Mouse (Mus musculus) layer of hippocampus, postnatal 14 days (tissue): ENCODE results near the gene 4930442H23Rik. TPM values are rescaled to one million over a fixed set of nuclear protein-coding genes. Genes with fewer than 3 reads are reported as not detected.
"Not testable (repeated sequence)": the region's sequence is repeated elsewhere in the genome, so short reads cannot be mapped to it uniquely, and the experiment has no call there.

ENCODE experiments used
- DNase-seq, 2 experiments: peaks; one replicate each; pipeline ENCODE4 v3.0.0; 2021 to 2022; ENCODE audit warnings: low spot score in 2 of 2, mixed read lengths in 1 of 2
- total RNA-seq, 2 experiments: library from RNA; stranded (reverse); gene quantifications; 2 replicates each; pipeline ENCODE4 v1.2.3; 2021

4930442H23Rik gene
- total RNA-seq, 2 experiments from 2014 or later = not detected

DNA sequence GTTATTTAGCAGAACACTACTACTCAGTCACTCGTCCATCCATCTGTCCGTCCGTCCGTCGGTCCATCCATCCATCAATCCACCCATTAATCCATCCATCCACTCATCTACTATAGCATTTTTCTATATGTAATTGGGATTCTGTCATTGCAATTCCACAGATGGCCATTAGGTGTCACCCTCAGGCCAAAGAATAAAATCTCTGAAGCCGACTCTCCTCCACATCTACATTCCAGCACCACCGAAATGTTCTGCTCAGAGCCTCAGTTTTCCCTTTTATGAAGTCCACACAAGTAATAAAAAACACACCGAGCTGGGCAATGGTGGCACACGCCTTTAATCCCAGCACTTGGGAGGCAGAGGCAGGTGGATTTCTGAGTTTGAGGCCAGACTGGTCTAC lies 14.6 kb upstream of the 4930442H23Rik start:
- peak in 1 of 2 experiments; percentile 74 for DNase-seq

DNA sequence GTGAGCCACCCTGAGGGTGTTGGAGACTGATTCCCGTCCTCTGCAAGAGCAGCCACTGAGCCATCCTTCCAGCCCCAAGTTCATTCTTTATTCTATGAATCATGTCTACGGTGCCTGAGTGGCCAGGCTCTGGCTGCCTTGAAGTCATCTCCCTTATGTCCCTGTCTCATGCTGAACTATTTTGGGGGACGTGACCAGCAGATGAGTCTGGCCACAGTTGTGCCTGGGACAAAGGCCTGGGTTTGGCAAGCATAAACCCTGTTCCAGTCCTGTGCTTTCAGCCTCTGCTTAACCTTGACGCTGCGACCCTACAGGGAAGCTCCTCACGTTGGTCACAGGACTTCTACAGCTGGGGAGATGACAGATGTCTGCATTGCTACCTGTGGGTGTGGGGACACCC lies 13.7 kb upstream of the 4930442H23Rik start:
- DNase-seq = no peak

DNA sequence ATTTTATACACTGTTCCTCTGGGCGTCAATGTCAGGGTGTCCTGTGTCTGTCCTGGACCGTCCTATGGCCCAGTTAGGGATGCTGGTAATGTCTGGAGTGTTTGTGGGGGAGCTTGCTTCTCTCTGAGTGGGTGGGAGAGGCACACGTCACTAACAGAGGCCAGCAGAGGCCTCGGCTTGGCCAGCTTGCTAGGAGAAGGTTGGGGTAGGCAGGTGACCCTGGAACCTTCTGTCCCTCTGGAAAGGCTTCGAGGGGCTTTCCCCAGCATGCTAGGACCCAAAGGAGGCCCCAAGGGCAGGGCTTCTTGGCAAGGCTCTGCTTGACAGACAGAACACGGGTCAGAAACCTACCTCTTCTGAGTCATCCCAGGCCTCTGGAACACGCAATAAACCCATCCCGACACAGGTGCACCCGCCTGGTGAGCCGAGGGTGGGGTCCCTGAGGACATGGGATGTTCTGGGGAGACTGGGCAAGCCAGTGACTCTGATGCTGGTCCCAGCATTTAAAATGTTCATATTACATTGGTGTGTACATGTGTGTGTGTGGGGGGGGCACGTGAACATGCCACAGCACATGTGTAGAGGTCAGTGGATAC lies 12.9 kb upstream of the 4930442H23Rik start:
- DNase-seq = no peak

DNA sequence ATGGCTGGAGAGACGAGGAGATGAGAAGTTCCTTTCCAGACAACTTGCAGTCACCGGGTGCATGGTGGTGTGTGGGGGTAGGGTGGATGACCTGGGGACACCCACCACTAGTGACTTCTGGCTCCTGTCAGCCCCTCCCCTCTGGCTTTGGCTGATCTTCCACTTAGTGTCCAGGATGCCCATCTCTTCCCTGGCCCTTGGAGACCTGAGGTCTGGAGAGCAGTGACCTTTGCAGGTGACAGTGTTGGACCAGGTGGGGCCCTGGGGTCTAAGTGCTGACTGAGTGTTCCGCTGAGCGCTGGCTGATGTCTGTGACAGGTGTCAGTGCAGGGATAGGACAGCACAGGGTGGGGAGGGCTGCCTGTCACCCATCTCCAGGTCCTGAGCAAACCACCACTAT lies 11.7 kb upstream of the 4930442H23Rik start:
- DNase-seq = no peak

DNA sequence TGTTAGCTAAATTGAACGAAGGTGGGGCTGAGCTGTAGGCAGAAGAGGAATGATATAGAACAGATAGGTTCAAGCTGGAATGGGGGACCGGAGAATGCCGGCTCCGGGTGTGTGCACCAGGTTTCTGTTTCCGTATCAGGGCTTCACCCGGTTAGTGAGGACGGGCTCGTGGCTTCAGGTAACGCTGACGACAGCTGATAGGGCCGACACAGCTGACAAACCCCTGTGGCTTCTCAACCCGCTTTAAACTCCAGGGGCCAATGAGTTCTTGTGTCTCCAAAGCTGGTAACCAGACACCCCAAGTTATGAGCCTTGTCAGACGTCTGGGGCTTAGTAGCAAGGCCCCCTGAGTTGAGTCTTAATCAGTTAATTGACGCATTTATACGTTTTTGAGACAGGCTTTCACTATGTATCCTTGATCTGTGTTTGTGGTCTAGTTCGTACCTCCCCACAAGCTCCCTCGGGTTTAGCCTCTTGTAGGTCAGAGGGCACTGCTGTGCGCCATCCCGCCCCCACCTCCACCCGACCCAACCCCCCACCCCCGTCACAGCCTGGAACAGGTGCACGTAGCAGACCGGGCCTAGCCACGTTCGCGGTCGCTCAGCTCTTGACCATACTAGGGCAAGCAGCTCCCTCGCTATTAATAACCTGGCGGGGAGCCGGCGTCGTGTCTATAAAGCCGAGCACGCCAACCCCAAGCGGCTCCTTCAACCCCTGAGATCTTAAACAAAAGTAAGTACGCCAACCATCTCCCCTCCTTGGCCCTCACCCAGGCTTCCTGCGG lies 10.5 kb upstream of the 4930442H23Rik start:
- no peak for DNase-seq

DNA sequence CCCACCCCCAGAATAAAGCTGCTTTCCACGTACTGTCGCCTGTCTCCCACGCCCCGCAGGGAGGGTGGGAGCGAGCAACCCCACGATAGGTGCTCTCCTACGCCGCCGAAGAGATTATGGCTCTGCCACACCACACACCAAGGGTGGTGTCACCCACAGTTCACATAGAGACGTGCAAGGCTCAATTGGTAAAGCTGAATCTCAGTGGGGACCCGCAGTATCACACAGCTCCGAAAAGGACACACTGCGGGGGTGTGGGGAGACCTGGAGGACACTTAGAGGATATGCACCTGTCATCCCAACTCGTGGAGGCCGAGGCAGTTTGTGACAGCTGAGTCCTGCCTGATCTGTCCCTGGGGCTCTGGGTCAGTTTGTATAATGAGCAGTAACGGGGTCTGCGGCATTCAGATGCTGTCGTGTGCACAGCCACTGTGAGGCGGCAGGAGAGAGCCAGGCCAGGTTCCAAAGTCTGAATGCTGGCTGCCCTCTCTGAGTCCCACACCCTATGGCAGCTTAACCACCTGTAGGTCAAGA lies 9.4 kb upstream of the 4930442H23Rik start:
- DNase-seq = no peak

DNA sequence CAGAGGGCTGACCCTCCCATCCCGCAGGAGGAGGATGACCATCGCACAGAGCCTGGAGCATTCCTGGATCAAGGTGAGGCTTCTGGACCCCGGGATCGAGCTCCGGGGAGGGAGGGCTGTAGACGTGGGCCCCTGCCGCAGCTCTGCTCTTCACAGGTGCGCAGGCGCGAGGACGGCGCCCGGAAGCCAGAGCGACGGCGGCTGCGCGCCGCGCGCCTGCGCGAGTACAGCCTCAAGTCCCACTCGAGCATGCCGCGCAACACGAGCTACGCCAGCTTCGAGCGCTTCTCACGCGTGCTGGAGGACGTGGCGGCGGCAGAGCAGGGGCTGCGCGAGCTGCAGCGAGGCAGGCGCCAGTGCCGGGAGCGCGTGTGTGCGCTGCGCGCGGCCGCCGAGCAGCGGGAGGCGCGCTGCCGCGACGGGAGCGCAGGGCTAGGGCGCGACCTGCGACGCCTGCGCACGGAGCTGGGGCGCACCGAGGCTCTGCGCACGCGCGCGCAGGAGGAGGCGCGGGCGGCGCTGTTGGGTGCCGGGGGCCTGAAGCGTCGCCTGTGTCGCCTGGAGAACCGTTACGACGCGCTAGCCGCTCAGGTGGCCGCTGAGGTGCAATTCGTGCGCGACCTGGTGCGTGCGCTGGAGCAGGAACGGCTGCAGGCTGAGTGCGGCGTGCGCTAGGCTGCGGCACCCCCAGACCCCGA lies 8.8 kb upstream of the 4930442H23Rik start:
- DNase-seq = peak; percentile 88 to 89

DNA sequence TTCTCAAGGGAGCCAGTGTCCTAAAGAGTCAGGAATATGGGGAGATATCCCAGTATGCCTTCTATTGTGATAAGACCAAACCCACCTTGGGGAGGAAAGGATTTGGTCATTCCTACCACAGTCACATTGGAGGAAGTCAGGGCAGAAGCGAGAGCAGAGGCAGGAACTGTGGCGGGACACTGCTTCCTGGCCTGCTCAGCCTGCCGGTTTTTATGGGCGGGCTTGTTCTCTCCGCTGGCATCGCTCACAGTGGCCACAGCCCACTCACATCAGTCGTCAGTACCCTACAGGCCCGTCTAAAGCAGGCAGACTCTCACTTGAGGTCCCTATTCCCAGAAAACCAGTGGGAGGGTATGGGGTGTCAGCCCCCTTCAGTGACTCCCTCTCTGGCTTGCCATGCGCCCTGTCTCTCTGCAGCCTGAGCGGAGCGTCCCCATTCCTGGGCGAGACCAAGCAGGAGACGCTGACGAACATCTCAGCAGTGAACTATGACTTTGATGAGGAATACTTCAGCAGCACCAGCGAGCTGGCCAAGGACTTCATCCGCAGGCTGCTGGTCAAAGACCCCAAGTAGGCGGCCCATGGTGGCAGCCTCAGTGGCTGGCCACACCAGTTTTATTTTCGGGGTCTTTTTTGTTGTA lies 7.8 kb upstream of the 4930442H23Rik start:
- peak in 1 of 2 experiments; percentile 10 for DNase-seq

DNA sequence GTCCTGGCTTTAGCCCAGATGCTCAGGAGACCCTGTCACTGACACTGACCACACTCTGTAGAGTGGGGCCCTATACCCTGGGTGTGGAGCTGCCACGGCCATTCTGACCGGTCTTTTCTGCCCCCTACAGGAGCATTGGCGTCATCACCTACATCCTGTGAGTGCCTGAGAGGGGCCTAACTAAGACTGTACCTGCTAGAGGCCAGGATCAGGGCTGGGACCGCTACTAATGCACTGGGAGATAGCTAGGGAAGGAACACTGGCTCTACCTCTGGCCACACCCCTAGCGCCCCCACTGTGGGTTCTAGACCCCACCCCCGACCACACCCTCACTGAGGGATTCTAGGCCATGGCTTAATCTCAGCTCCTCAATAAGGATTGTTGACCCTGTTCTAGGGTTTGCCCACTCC lies 7.3 kb upstream of the 4930442H23Rik start:
- DNase-seq = no peak

DNA sequence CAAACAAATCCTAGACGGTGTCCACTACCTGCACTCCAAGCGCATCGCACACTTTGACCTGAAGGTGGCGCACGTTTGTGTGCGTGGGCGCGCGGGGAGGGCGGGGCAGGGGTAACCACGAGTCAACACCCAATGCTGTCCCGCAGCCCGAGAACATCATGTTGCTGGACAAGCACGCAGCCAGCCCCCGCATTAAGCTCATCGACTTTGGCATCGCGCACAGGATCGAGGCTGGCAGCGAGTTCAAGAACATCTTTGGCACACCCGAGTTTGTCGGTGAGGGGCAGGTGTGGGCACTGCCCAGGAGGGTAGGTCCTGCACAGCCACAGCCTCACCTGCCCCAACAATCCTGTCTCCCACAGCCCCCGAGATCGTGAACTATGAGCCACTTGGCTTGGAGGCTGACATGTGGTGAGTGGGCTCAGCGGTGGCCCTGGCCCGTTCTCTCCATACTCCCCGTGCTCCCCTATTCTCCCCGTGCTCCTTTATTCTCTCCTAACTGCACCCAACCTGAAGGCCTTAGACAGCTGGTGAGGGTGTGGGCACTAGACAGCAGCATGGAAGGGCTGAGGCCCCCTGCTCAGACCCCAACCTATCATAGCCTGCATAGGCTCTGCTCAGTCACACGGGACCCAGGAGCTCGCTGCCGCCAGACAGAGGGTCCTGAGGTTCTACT lies 6.7 kb upstream of the 4930442H23Rik start:
- DNase-seq = no peak

DNA sequence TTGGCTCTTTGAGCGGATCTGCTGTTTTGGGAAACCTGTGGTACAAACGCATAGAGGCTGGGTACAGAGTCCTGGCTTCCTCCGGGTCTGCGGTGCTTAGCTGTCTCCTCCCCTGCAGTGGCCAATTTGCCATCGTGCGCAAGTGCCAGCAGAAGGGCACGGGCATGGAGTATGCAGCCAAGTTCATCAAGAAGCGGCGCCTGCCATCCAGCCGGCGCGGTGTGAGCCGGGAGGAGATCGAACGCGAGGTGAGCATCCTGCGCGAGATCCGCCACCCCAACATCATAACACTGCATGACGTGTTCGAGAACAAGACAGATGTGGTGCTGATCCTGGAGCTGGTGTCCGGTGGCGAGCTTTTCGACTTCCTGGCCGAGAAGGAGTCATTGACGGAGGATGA lies 6.2 kb upstream of the 4930442H23Rik start:
- DNase-seq = no peak

DNA sequence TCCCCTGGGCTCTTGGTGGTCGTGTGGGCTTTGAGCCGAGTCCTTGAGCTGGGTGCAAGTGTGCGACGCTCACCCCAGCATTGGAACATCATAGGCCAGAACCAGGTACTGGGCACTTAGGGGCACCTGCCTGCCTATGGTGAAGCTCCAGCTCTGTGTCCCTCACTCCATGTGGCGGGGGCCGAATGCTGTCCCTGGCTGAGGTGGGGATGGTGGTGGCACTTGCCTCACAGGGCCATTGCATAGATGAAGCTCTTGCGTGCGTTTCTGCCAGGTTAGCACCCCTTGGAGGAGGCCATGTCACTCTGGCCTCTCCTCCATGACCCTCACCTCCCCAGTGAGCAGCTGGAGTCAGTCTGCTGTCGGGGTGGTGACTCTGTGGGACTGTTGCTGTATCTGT lies 3.5 kb upstream of the 4930442H23Rik start:
- DNase-seq = no peak

DNA sequence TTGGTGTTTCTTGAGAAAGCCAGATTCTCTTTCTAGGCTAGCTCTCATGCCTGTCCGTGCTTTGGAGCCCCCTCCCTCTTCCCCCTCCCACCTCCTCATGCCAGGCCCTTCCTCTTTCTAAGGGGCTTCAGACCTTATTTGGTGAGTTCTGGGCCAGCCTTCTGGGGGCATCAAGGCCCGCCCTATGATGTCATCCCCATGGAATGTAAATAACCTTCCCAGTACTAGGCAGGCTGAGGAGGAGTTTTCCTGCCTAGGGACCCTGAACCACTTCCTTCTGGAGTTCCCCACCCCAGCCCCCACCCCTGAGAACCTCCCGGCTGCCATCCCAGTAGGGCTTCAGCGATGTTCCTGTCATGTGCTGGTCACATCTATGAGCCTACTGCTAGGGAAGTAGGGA lies 1.1 kb upstream of the 4930442H23Rik start:
- no peak for DNase-seq

DNA sequence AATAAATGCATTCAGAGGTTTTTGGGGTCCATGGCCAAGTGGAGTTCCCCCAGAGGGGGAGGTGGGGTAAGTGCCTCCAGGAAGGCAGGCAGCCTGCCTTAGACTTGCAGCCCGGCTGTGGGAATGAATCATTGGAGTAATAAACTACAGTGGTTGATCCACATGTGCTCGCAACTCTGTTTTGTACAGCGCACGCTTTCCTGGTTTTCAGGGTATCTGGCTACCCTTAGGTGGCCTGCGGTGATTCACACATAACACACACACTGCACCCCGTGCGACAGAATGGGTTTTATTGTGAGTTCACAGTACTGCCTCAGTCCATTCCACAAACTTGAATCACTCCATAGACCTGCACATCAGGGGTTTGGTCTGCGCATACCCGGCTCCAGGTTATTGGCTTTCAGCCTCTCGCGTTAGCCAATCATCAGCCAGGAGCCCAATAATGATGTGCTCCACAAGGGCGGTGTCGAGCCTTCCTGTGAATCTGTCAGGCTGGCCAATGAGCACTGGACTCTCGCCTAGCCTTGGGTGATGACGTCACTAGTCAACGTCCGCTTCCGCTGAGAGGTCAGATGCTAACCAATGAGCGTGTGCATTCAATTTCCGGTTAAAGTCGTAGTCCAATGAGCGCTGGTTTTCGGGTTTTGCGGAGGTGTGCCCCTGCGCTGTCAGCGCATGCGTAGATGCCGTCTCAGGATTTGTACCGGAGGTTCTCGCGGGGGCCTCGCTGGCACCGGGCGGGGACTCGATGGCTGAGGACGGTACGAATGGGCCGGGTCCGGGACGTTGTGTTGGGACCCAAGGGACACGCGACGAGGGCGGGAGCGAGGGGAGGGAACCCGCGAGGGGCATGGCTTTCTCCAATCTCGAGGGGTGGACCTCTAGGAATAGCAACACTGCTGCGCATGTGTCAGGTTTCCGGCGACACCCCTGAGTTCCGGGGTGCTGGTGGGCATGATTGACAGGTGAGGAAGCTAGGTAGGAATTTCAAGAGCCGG lies 1.0 kb downstream of the 4930442H23Rik start, which contains the start of gene Dapk3:
Gene Dapk3 (plus strand): TSS at position 670 of the 998 bp plus-strand sequence.
- peak; percentile 98 to 100 for DNase-seq

DNA sequence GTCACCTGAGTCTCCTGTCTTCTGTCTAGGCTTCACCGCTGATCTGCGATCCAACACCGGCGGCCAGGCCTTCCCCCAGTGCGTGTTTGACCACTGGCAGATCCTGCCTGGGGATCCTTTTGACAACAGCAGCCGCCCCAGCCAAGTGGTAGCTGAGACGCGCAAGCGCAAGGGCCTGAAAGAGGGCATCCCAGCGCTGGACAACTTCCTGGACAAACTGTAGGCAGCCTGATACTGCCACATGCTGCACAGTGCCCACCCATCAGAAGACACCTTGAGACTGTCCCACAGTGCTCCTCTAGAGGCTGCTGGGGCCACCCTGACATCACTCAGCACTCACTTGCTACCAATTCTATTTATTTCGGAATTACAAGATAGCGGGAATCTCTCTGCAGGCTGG lies 1.8 kb downstream of the 4930442H23Rik start:
- DNase-seq = not testable (repeated sequence)

DNA sequence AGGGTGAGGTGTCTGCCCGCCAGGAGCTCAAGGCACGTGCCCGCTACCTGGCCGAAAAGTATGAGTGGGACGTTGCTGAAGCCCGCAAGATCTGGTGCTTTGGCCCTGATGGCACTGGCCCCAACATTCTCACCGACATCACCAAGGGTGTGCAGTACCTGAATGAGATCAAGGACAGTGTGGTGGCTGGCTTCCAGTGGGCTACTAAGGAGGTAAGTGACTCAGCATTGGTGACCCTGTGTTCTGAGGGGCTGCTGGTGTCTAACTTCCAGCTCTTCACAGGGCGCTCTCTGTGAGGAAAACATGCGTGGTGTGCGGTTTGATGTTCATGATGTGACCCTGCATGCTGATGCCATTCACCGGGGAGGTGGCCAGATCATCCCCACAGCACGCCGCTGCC lies 2.7 kb downstream of the 4930442H23Rik start:
- no peak for DNase-seq

DNA sequence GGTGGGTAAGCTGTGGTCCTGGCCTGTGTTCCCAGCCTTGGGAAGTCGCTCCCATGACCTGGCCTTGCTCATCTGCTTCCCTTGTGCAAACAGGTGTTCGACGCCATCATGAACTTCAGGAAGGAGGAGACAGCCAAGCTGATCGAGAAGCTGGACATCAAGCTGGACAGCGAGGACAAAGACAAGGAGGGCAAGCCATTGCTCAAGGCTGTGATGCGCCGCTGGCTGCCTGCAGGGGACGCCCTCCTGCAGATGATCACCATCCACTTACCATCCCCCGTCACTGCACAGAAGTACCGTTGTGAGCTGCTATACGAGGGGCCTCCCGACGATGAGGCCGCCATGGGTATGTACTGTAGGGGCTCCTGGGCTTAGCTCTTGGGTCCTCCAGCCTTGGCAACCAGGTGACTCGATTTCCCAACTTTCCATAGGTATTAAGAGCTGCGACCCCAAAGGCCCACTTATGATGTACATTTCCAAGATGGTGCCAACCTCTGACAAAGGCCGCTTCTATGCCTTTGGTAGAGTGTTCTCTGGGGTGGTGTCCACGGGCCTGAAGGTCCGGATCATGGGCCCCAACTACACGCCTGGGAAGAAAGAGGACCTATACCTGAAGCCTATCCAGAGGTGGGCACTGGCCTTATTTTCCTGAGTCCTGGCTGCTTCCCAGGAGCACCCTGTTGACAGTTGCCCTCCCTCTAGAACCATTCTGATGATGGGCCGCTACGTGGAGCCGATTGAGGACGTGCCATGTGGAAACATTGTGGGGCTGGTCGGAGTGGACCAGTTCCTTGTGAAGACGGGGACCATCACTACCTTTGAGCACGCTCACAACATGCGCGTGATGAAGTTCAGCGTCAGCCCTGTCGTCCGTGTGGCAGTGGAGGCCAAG lies 4.0 kb downstream of the 4930442H23Rik start:
- DNase-seq = no peak

DNA sequence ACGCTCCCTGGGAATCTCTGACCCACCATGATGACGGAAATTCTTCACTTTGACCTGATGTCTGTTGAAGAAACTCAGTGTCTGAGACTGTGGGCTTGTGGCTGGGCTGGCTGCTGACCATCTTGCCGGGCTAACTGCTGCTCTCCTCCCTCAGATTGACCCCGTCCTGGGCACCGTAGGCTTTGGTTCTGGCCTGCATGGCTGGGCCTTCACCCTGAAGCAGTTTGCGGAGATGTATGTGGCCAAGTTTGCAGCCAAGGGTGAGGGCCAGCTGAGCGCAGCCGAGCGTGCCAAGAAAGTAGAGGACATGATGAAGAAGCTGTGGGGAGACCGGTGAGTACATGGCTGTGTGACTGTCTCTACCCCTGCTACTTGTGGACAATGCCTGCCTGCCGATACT lies 4.7 kb downstream of the 4930442H23Rik start:
- no peak for DNase-seq
